Mouse (Mus musculus) myocyte (in vitro differentiated cells): ENCODE data around the gene Rpl4.

Experiments used
- CEBPB ChIP-seq: IDR thresholded peaks from 2 replicates; pipeline ENCODE4 v1.6.1; 2011; ENCODE audit warnings: mild to moderate bottlenecking, moderate library complexity; ENCODE audit not compliant: poor library complexity, insufficient read depth, severe bottlenecking
- E2F4 ChIP-seq: IDR thresholded peaks from one replicate; pipeline ENCODE4 v1.6.1; 2011; ENCODE audit warnings: mild to moderate bottlenecking, control low read depth, moderate library complexity; ENCODE audit not compliant: insufficient read depth
- MAX ChIP-seq: IDR thresholded peaks from one replicate; pipeline ENCODE4 v1.6.1; 2011; ENCODE audit warnings: low read depth, mild to moderate bottlenecking, control low read depth
- POLR2A ChIP-seq: IDR thresholded peaks from one replicate; pipeline ENCODE4 v1.6.1; 2011; ENCODE audit warnings: low read depth, mild to moderate bottlenecking, control low read depth, moderate library complexity; ENCODE audit not compliant: insufficient read length
- REST ChIP-seq: IDR thresholded peaks from one replicate; pipeline ENCODE4 v1.6.1; 2011; ENCODE audit warnings: mild to moderate bottlenecking, control low read depth, moderate library complexity; ENCODE audit not compliant: insufficient read depth, insufficient read length
- TCF12 ChIP-seq: IDR thresholded peaks from one replicate; pipeline ENCODE4 v1.6.1; 2011; ENCODE audit warnings: mild to moderate bottlenecking, control low read depth; ENCODE audit not compliant: poor library complexity, insufficient read depth, severe bottlenecking
- USF1 ChIP-seq: IDR thresholded peaks from one replicate; pipeline ENCODE4 v1.6.1; 2011; ENCODE audit warnings: low read depth, mild to moderate bottlenecking, control low read depth, moderate library complexity

DNA sequence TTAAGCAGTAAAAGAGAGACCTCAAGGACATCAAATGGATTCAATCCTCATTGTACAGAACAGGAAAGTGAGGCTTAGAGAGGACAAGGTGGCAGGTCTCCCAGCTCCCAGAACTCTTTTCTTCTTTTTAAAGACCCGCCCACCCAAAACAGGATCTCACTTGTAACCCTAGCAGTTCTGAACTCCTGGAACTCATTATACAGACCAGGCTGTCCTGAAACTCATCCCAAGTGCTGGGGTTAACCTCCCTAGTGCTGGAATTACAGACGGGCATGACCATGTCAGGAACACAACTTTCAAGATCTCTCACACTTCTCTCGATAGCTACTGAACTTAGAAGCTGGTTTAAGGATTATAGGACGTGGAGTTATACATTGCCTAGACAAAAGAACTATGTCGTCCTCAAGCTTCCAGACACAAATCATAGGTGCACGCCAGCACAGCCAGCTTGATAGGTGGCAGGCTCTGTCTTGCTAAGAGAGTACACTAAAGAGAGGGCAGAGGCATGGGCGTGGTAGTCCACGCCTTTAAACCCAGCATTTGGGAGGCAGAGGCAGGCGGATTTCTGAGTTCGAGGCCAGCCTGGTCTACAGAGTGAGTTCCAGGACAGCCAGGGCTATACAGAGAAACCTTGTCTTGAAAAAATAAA lies 46.7 kb downstream of the Rpl4 start:
- TF ChIP-seq E2F4 (no peak), TCF12 (no peak), POLR2A (no peak), USF1 (no peak), MAX (no peak), CEBPB (no peak), REST (no peak)
